Mouse (Mus musculus) kidney, adult 2 months (tissue): ENCODE measurements at regions not wholly inside any gene's neighbourhood (a gene's known extent, or its start where the extent isn't known, plus 50 kb on each side); places are given as distances from the start of the nearest gene placed in this dataset.

Source experiments
- DNase-seq: peaks from one replicate; pipeline ENCODE4 v3.0.0; 2021
- H3K27ac ChIP-seq: fragments of 200-500 bp; 2 replicates; pipeline ENCODE4 v1.5.1; 2012; ENCODE audit warnings: low read depth, low read length, control low read depth, inconsistent platforms; ENCODE audit not compliant: insufficient read depth
- H3K27me3 ChIP-seq: fragments of 200-500 bp; replicated peaks from 2 replicates; pipeline ENCODE4 v1.6.1; 2012; ENCODE audit warnings: mild to moderate bottlenecking, moderate library complexity, low read length, inconsistent platforms; ENCODE audit not compliant: control insufficient read depth, insufficient read depth
- H3K36me3 ChIP-seq: fragments of 200-500 bp; 2 replicates; pipeline ENCODE4 v1.6.1; 2012; ENCODE audit warnings: mild to moderate bottlenecking, moderate library complexity, low read length, inconsistent platforms; ENCODE audit not compliant: control insufficient read depth, insufficient read depth
- H3K4me1 ChIP-seq: fragments of 200-500 bp; 2 replicates; pipeline ENCODE4 v1.6.1; 2011; ENCODE audit warnings: low read length; ENCODE audit not compliant: control insufficient read depth, insufficient read depth
- H3K4me3 ChIP-seq: fragments of 200-500 bp; 2 replicates; pipeline ENCODE4 v1.5.1; 2011; ENCODE audit warnings: mild to moderate bottlenecking, low read depth, low read length, control low read depth; ENCODE audit not compliant: insufficient read depth
- CTCF ChIP-seq: fragments of 200-500 bp; conservative IDR thresholded peaks from 2 replicates; pipeline ENCODE4 v1.5.1; 2011; ENCODE audit warnings: low read depth, mild to moderate bottlenecking, control low read depth, low read length, moderate library complexity, mixed read lengths; ENCODE audit not compliant: insufficient read depth, insufficient read length
- POLR2A ChIP-seq: fragments of 200-500 bp; IDR thresholded peaks from one replicate; pipeline ENCODE4 v1.6.1; 2011; ENCODE audit warnings: low read depth, low read length, control low read depth
- WGBS: fragments of 180-500 bp; shearing (Covaris S2); methylation state at CpG from one replicate; pipeline ENCODE4 v1.1.7; 2018; 5-methylcytosine and 5-hydroxymethylcytosine counted together

GRCm38 (mm10) chr9:49948546-49948945 is 149.8 kb upstream of the Ncam1 start:
- 66% methylated on average over 4 of the region's 4 CpGs for WGBS
- no peaks in the 10 kb centered on the region for H3K27me3 ChIP-seq
- no peaks in the 10 kb centered on the region for H3K4me1 ChIP-seq
- no peak for TF ChIP-seq POLR2A
- TF ChIP-seq CTCF, result no peak
- no peak overlapping the region for H3K27ac ChIP-seq
- no peaks in the 10 kb centered on the region for H3K36me3 ChIP-seq
- H3K4me3 ChIP-seq, result no peak overlapping the region
- DNase-seq, result no peak

- 77% methylated on average over 2 of the region's 2 CpGs for WGBS
- Histone ChIP-seq H3K4me1 (no peaks in the 10 kb centered on the region), H3K27me3 (no peaks in the 10 kb centered on the region), H3K36me3 (no peaks in the 10 kb centered on the region), H3K4me3 (no peak overlapping the region), H3K27ac (no peak overlapping the region)
- no peak for DNase-seq
- TF ChIP-seq CTCF, result no peak
- TF ChIP-seq POLR2A, result no peak
Measured at GRCm38 (mm10) chr9:49946857-49947256, 148.1 kb upstream of the Ncam1 start.

- Histone ChIP-seq H3K4me1 (no peaks in the 10 kb centered on the region), H3K4me3 (no peak overlapping the region), H3K36me3 (no peaks in the 10 kb centered on the region), H3K27ac (no peak overlapping the region), H3K27me3 (no peaks in the 10 kb centered on the region)
- no peak for TF ChIP-seq POLR2A
- no peak for TF ChIP-seq CTCF
- WGBS, result 61% methylated on average over 9 of the region's 9 CpGs
- DNase-seq, result no peak
Measured at GRCm38 (mm10) chr9:49935555-49936376, 137.0 kb upstream of the Ncam1 start.

GRCm38 (mm10) chr9:49928041-49928656 is 129.4 kb upstream of the Ncam1 start:
- Histone ChIP-seq H3K4me3 (no peak overlapping the region), H3K27ac (no peak overlapping the region), H3K4me1 (peaks cover 10% of the 10 kb centered on the region), H3K36me3 (no peaks in the 10 kb centered on the region), H3K27me3 (no peaks in the 10 kb centered on the region)
- TF ChIP-seq POLR2A, result no peak
- DNase-seq, result no peak
- WGBS, result 64% methylated on average over 3 of the region's 3 CpGs

GRCm38 (mm10) chr9:49927281-49927680 is 128.6 kb upstream of the Ncam1 start:
- no peak for DNase-seq
- Histone ChIP-seq H3K27me3 (no peaks in the 10 kb centered on the region), H3K4me1 (peaks cover 19% of the 10 kb centered on the region), H3K4me3 (no peak overlapping the region), H3K36me3 (no peaks in the 10 kb centered on the region), H3K27ac (no peak overlapping the region)
- WGBS, result 68% methylated on average over 1 of the region's 1 CpGs
- TF ChIP-seq CTCF (no peak), POLR2A (no peak)

GRCm38 (mm10) chr9:49925796-49926195 is 127.1 kb upstream of the Ncam1 start:
- TF ChIP-seq POLR2A (no peak), CTCF (no peak)
- no peak for DNase-seq
- H3K27ac ChIP-seq, result no peak overlapping the region
- 98% methylated on average over 2 of the region's 2 CpGs for WGBS
- H3K36me3 ChIP-seq, result no peaks in the 10 kb centered on the region
- H3K4me3 ChIP-seq, result no peak overlapping the region
- H3K4me1 ChIP-seq, result peaks cover 22% of the 10 kb centered on the region
- H3K27me3 ChIP-seq, result no peaks in the 10 kb centered on the region

- H3K27ac ChIP-seq, result peak overlapping the region; percentile 19; the same call in 1 of the 2 replicates
Measured at GRCm38 (mm10) chr9:49923981-49924501, 125.3 kb upstream of the Ncam1 start.

More at GRCm38 (mm10) chr9:49923981-49924501, 125.3 kb upstream of the Ncam1 start:
- H3K4me1 ChIP-seq, result peaks cover 22% of the 10 kb centered on the region
- no peaks in the 10 kb centered on the region for H3K27me3 ChIP-seq
- TF ChIP-seq CTCF (no peak), POLR2A (no peak)
- H3K36me3 ChIP-seq, result no peaks in the 10 kb centered on the region
- WGBS, result 13% methylated on average over 4 of the region's 4 CpGs
- no peak overlapping the region for H3K4me3 ChIP-seq
- peak; percentile 80 for DNase-seq
